Mouse (Mus musculus) lung, embryonic 16.5 days (tissue): ENCODE results near the gene Gm19426. TPM values are rescaled to one million over a fixed set of nuclear protein-coding genes. Genes with fewer than 3 reads are reported as not detected.

Experiments used
- ATAC-seq: fragments of 200-750 bp; cut with Nextera tagmentation; 2 replicates; pipeline ENCODE4 v1.8.0; 2017; ENCODE audit warnings: low read depth, mild to moderate bottlenecking, moderate library complexity
- H3K27ac ChIP-seq: fragments of 300-500 bp; sonication (generic); 2 replicates; pipeline ENCODE4 v1.5.1; 2014; ENCODE audit warnings: mild to moderate bottlenecking, control low read depth, low read length
- H3K27me3 ChIP-seq: fragments of 300-500 bp; sonication (generic); 2 replicates; pipeline ENCODE4 v1.6.1; 2014; ENCODE audit warnings: low read depth, low read length, mixed read lengths; ENCODE audit not compliant: control insufficient read depth, insufficient read depth
- H3K36me3 ChIP-seq: fragments of 300-500 bp; sonication (generic); 2 replicates; pipeline ENCODE4 v1.6.1; 2014; ENCODE audit warnings: low read length; ENCODE audit not compliant: control insufficient read depth, insufficient read depth
- H3K4me1 ChIP-seq: fragments of 300-500 bp; sonication (generic); replicated peaks from 2 replicates; pipeline ENCODE4 v1.6.1; 2014; ENCODE audit warnings: low read length, mixed read lengths; ENCODE audit not compliant: control insufficient read depth, insufficient read depth
- H3K4me2 ChIP-seq: fragments of 300-500 bp; sonication (generic); 2 replicates; pipeline ENCODE4 v1.6.1; 2014; ENCODE audit warnings: low read depth, low read length, control low read depth
- H3K4me3 ChIP-seq: fragments of 300-500 bp; sonication (generic); 2 replicates; pipeline ENCODE4 v1.5.1; 2014; ENCODE audit warnings: mild to moderate bottlenecking, low read length, control low read depth
- H3K9ac ChIP-seq: fragments of 300-500 bp; sonication (generic); 2 replicates; pipeline ENCODE4 v1.6.1; 2014; ENCODE audit warnings: low read length, control low read depth
- H3K9me3 ChIP-seq: fragments of 300-500 bp; sonication (generic); 2 replicates; pipeline ENCODE4 v1.6.1; 2016; ENCODE audit warnings: low read length; ENCODE audit not compliant: control insufficient read depth
- WGBS: fragments of 180-500 bp; shearing (Covaris S2); extraction: QIAGEN DNeasy Blood & Tissue Kit; methylation state at CpG from one replicate; pipeline ENCODE4 v1.1.7; 2014; 5-methylcytosine and 5-hydroxymethylcytosine counted together
- polyA plus RNA-seq: library from polyadenylated mRNA; unstranded; fragments of >200 nt; fragmentation: Nextera tagmentation; extraction: Ambion mirVana; gene quantifications from 2 replicates; pipeline ENCODE4 v1.2.1, GENCODE M21; 2015

Gm19426 gene
- polyA plus RNA-seq, 1 experiment from 2014 or later, result 7.1 TPM

GRCm38 (mm10) chr2:84740608-84741333 is 2.7 kb downstream of the Gm19426 start:
- 0 out of 2 replicates have a peak overlapping the region, but pooled peaks have one; percentile 15 for H3K27ac ChIP-seq
- H3K4me3 ChIP-seq, result peak overlapping the region; percentile 78
- no peak for ATAC-seq
- H3K9me3 ChIP-seq, result no peaks in the 10 kb centered on the region
- 55% methylated on average over 15 of the region's 15 CpGs for whole genome bisulfite sequencing
- H3K9ac ChIP-seq, result peak overlapping the region; percentile 40; the same call in 1 of the 2 replicates
- no peaks in the 10 kb centered on the region for H3K36me3 ChIP-seq
- H3K4me2 ChIP-seq, result peak overlapping the region; percentile 85
- H3K4me1 ChIP-seq, result peaks cover 60% of the 10 kb centered on the region
- H3K27me3 ChIP-seq, result no peaks in the 10 kb centered on the region; the same call in 1 of the 2 replicates

GRCm38 (mm10) chr2:84738271-84738911 is 5.1 kb downstream of the Gm19426 start:
- Histone ChIP-seq H3K36me3 (no peaks in the 10 kb centered on the region), H3K9ac (peak overlapping the region; percentile 36), H3K4me1 (peaks cover 63% of the 10 kb centered on the region), H3K9me3 (no peaks in the 10 kb centered on the region), H3K4me3 (peak overlapping the region; percentile 9; the same call in 1 of the 2 replicates), H3K27me3 (peaks cover 3% of the 10 kb centered on the region), H3K27ac (peak overlapping the region; percentile 37; the same call in 1 of the 2 replicates), H3K4me2 (peak overlapping the region; percentile 35)
- under 1% methylated on average over 12 of the region's 12 CpGs for whole genome bisulfite sequencing
- peak; percentile 37 for ATAC-seq

GRCm38 (mm10) chr2:84737451-84737925 is 6.0 kb downstream of the Gm19426 start:
- Histone ChIP-seq H3K4me3 (no peak overlapping the region), H3K36me3 (no peaks in the 10 kb centered on the region), H3K4me2 (peak overlapping the region; percentile 35), H3K4me1 (peaks cover 63% of the 10 kb centered on the region), H3K9ac (peak overlapping the region; percentile 34), H3K27ac (peak overlapping the region; percentile 31), H3K27me3 (peaks cover 3% of the 10 kb centered on the region), H3K9me3 (no peaks in the 10 kb centered on the region)
- WGBS, result 1% methylated on average over 8 of the region's 8 CpGs
- peak; percentile 39 for ATAC-seq

GRCm38 (mm10) chr2:84736312-84737161 is 6.9 kb downstream of the Gm19426 start:
- Histone ChIP-seq H3K4me3 (no peak overlapping the region), H3K27me3 (peaks cover 3% of the 10 kb centered on the region), H3K27ac (no peak overlapping the region), H3K36me3 (no peaks in the 10 kb centered on the region), H3K4me1 (peaks cover 57% of the 10 kb centered on the region), H3K9me3 (no peaks in the 10 kb centered on the region), H3K4me2 (peak overlapping the region; percentile 33), H3K9ac (no peak overlapping the region)
- 4% methylated on average over 27 of the region's 27 CpGs for WGBS
- ATAC-seq, result peak; percentile 4; the same call in 1 of the 2 replicates

- no peak for ATAC-seq
- Histone ChIP-seq H3K36me3 (no peaks in the 10 kb centered on the region), H3K27ac (no peak overlapping the region), H3K9me3 (no peaks in the 10 kb centered on the region), H3K4me3 (no peak overlapping the region), H3K9ac (no peak overlapping the region), H3K27me3 (peaks cover 3% of the 10 kb centered on the region), H3K4me1 (peaks cover 46% of the 10 kb centered on the region), H3K4me2 (no peak overlapping the region)
- 16% methylated on average over 7 of the region's 7 CpGs for WGBS
These were observed 8.0 kb downstream of the Gm19426 start for GRCm38 (mm10) chr2:84735346-84735920.

GRCm38 (mm10) chr2:84734919-84735318 is 8.5 kb downstream of the Gm19426 start:
- H3K9me3 ChIP-seq, result no peaks in the 10 kb centered on the region
- peak overlapping the region; percentile 48 for H3K4me2 ChIP-seq
- peaks cover 3% of the 10 kb centered on the region for H3K27me3 ChIP-seq
- H3K4me3 ChIP-seq, result peak overlapping the region; percentile 38
- no peak for ATAC-seq
- H3K9ac ChIP-seq, result no peak overlapping the region; the same call in 1 of the 2 replicates
- peaks cover 41% of the 10 kb centered on the region for H3K4me1 ChIP-seq
- H3K36me3 ChIP-seq, result no peaks in the 10 kb centered on the region
- H3K27ac ChIP-seq, result no peak overlapping the region
- WGBS, result 4% methylated on average over 2 of the region's 2 CpGs

GRCm38 (mm10) chr2:84734351-84734864 is 9.0 kb downstream of the Gm19426 start:
- Histone ChIP-seq H3K9ac (peak overlapping the region; percentile 42), H3K4me2 (peak overlapping the region; percentile 48), H3K27me3 (peaks cover 3% of the 10 kb centered on the region), H3K27ac (no peak overlapping the region), H3K4me1 (peaks cover 40% of the 10 kb centered on the region), H3K4me3 (peak overlapping the region; percentile 38), H3K36me3 (no peaks in the 10 kb centered on the region), H3K9me3 (no peaks in the 10 kb centered on the region)
- WGBS, result under 1% methylated on average over 11 of the region's 11 CpGs
- no peak for ATAC-seq

- Histone ChIP-seq H3K27me3 (peaks cover 3% of the 10 kb centered on the region), H3K9ac (peak within 1 kb of the TSS; percentile 42), H3K9me3 (no peaks in the 10 kb centered on the region), H3K27ac (no peak within 1 kb of the TSS), H3K4me2 (peak within 1 kb of the TSS; percentile 48), H3K4me1 (peaks cover 33% of the 10 kb centered on the region), H3K4me3 (peak within 1 kb of the TSS; percentile 38), H3K36me3 (no peaks in the 10 kb centered on the region)
- WGBS, result 2% methylated on average over 8 of the region's 8 CpGs
- ATAC-seq, result peak; percentile 11
These were observed 9.7 kb downstream of the Gm19426 start, which contains the start of gene Ypel4 for GRCm38 (mm10) chr2:84733579-84734300. Gene Ypel4 (plus strand): TSS chr2:84734058.
